Mouse (Mus musculus) forebrain, embryonic 10.5 days (tissue): ENCODE measurements around the gene Dgkh. TPM values are rescaled to one million over a fixed set of nuclear protein-coding genes. Genes with fewer than 3 reads are reported as not detected.
A peak's percentile ranks its signal among the peaks of the same experiment; 100 is the strongest.

Experiments used
- DNase-seq: peaks from one replicate; pipeline ENCODE4 v3.0.0-alpha.2; 2017; ENCODE audit warnings: low spot score; ENCODE audit errors: extremely low spot score
- H3K27ac ChIP-seq: fragments of 300-500 bp; sonication (generic); 2 replicates; pipeline ENCODE4 v1.5.1; 2016; ENCODE audit warnings: mild to moderate bottlenecking
- H3K27me3 ChIP-seq: fragments of 300-500 bp; sonication (generic); 2 replicates; pipeline ENCODE4 v1.6.1; 2016; ENCODE audit warnings: mild to moderate bottlenecking; ENCODE audit not compliant: poor library complexity, severe bottlenecking
- H3K36me3 ChIP-seq: fragments of 300-500 bp; sonication (generic); replicated peaks from 2 replicates; pipeline ENCODE4 v1.6.1; 2016; ENCODE audit warnings: mild to moderate bottlenecking, moderate library complexity
- H3K4me1 ChIP-seq: fragments of 300-500 bp; sonication (generic); 2 replicates; pipeline ENCODE4 v1.6.1; 2016
- H3K4me3 ChIP-seq: fragments of 300-500 bp; sonication (generic); 2 replicates; pipeline ENCODE4 v1.5.1; 2016; ENCODE audit warnings: mild to moderate bottlenecking, moderate library complexity
- H3K9me3 ChIP-seq: fragments of 300-500 bp; sonication (generic); 2 replicates; pipeline ENCODE4 v1.6.1; 2016; ENCODE audit warnings: mild to moderate bottlenecking, moderate library complexity
- WGBS: fragments of 180-500 bp; shearing (Covaris S2); methylation state at CpG from one replicate; pipeline ENCODE4 v1.1.7; 2016; 5-methylcytosine and 5-hydroxymethylcytosine counted together
- polyA plus RNA-seq: library from polyadenylated mRNA; unstranded; fragments of >200 nt; fragmentation: Nextera tagmentation; extraction: Ambion mirVana; gene quantifications from 2 replicates; pipeline ENCODE4 v1.2.1, GENCODE M21; 2016

The Dgkh gene
- polyA plus RNA-seq, 1 experiment from 2014 or later, result 0.98 TPM

- peaks cover 43% of the 10 kb centered on the region for H3K4me1 ChIP-seq
- no peaks in the 10 kb centered on the region for H3K27me3 ChIP-seq
- peak within 1 kb of the TSS; percentile 97 for H3K27ac ChIP-seq
- 0 out of 2 replicates have a peak, but pooled peaks cover 2% of the 10 kb centered on the region for H3K36me3 ChIP-seq
- peak; percentile 96 for DNase-seq
- H3K4me3 ChIP-seq, result peak within 1 kb of the TSS; percentile 85
- under 1% methylated on average over 82 of the region's 82 CpGs for WGBS
- H3K9me3 ChIP-seq, result no peaks in the 10 kb centered on the region
Measured at GRCm38 (mm10) chr14:78536281-78537165, 196.1 kb downstream of the Dgkh start, which contains the start of gene Akap11. TSS of gene Akap11 (minus strand) at chr14:78536808.

- peak overlapping the region; percentile 97 for H3K27ac ChIP-seq
- DNase-seq, result no peak
- peaks cover 44% of the 10 kb centered on the region for H3K4me1 ChIP-seq
- H3K27me3 ChIP-seq, result no peaks in the 10 kb centered on the region
- 60% methylated on average over 2 of the region's 2 CpGs for WGBS
- no peaks in the 10 kb centered on the region for H3K9me3 ChIP-seq
- H3K4me3 ChIP-seq, result peak overlapping the region; percentile 85
- 0 out of 2 replicates have a peak, but pooled peaks cover 2% of the 10 kb centered on the region for H3K36me3 ChIP-seq
Measured at GRCm38 (mm10) chr14:78535366-78535765, 197.2 kb downstream of the Dgkh start.

GRCm38 (mm10) chr14:78534651-78535050, 197.9 kb downstream of the Dgkh start:
- DNase-seq, result no peak
- Histone ChIP-seq H3K27me3 (no peaks in the 10 kb centered on the region), H3K4me3 (no peak overlapping the region), H3K27ac (no peak overlapping the region), H3K36me3 (0 out of 2 replicates have a peak, but pooled peaks cover 2% of the 10 kb centered on the region), H3K9me3 (no peaks in the 10 kb centered on the region), H3K4me1 (peaks cover 44% of the 10 kb centered on the region)
- 87% methylated on average over 5 of the region's 5 CpGs for WGBS

- Histone ChIP-seq H3K27ac (no peak overlapping the region), H3K9me3 (no peaks in the 10 kb centered on the region), H3K4me1 (peaks cover 42% of the 10 kb centered on the region), H3K27me3 (no peaks in the 10 kb centered on the region), H3K4me3 (no peak overlapping the region), H3K36me3 (0 out of 2 replicates have a peak, but pooled peaks cover 2% of the 10 kb centered on the region)
- DNase-seq, result no peak
- WGBS, result 93% methylated on average over 3 of the region's 3 CpGs
Measured at GRCm38 (mm10) chr14:78533701-78534100, 198.9 kb downstream of the Dgkh start.

- Histone ChIP-seq H3K4me1 (peaks cover 29% of the 10 kb centered on the region), H3K4me3 (no peak overlapping the region), H3K9me3 (no peaks in the 10 kb centered on the region), H3K27me3 (no peaks in the 10 kb centered on the region), H3K27ac (no peak overlapping the region), H3K36me3 (0 out of 2 replicates have a peak, but pooled peaks cover 2% of the 10 kb centered on the region)
- DNase-seq, result no peak
- 95% methylated on average over 6 of the region's 6 CpGs for WGBS
Measured at GRCm38 (mm10) chr14:78532345-78532744, 200.2 kb downstream of the Dgkh start.

GRCm38 (mm10) chr14:78530256-78530655, 202.3 kb downstream of the Dgkh start:
- H3K36me3 ChIP-seq, result peaks cover 7% of the 10 kb centered on the region; the same call in 1 of the 2 replicates
- peaks cover 30% of the 10 kb centered on the region for H3K4me1 ChIP-seq
- no peak overlapping the region for H3K4me3 ChIP-seq
- no peak overlapping the region for H3K27ac ChIP-seq
- no peaks in the 10 kb centered on the region for H3K9me3 ChIP-seq
- no peak for DNase-seq
- H3K27me3 ChIP-seq, result no peaks in the 10 kb centered on the region
- WGBS, result 89% methylated on average over 3 of the region's 3 CpGs

- Histone ChIP-seq H3K27ac (no peak overlapping the region), H3K36me3 (peaks cover 7% of the 10 kb centered on the region; the same call in 1 of the 2 replicates), H3K9me3 (no peaks in the 10 kb centered on the region), H3K4me3 (no peak overlapping the region), H3K27me3 (no peaks in the 10 kb centered on the region), H3K4me1 (peaks cover 19% of the 10 kb centered on the region; the same call in 1 of the 2 replicates)
- 92% methylated on average over 8 of the region's 8 CpGs for whole genome bisulfite sequencing
- DNase-seq, result no peak
Measured at GRCm38 (mm10) chr14:78528461-78529425, 203.8 kb downstream of the Dgkh start.

- no peak overlapping the region for H3K4me3 ChIP-seq
- no peak overlapping the region for H3K27ac ChIP-seq
- no peaks in the 10 kb centered on the region for H3K27me3 ChIP-seq
- peaks cover 17% of the 10 kb centered on the region; the same call in 1 of the 2 replicates for H3K4me1 ChIP-seq
- WGBS, result 81% methylated on average over 6 of the region's 6 CpGs
- DNase-seq, result no peak
- H3K36me3 ChIP-seq, result peaks cover 5% of the 10 kb centered on the region; the same call in 1 of the 2 replicates
- H3K9me3 ChIP-seq, result no peaks in the 10 kb centered on the region
Measured at GRCm38 (mm10) chr14:78526907-78527306, 205.7 kb downstream of the Dgkh start.

- WGBS, result 79% methylated on average over 3 of the region's 3 CpGs
- Histone ChIP-seq H3K36me3 (peaks cover 10% of the 10 kb centered on the region), H3K27ac (no peak overlapping the region), H3K4me1 (peaks cover 15% of the 10 kb centered on the region; the same call in 1 of the 2 replicates), H3K9me3 (no peaks in the 10 kb centered on the region), H3K4me3 (no peak overlapping the region), H3K27me3 (no peaks in the 10 kb centered on the region)
- no peak for DNase-seq
Measured at GRCm38 (mm10) chr14:78526475-78526874, 206.1 kb downstream of the Dgkh start.

- Histone ChIP-seq H3K27me3 (no peaks in the 10 kb centered on the region), H3K9me3 (no peaks in the 10 kb centered on the region), H3K4me3 (no peak overlapping the region), H3K27ac (no peak overlapping the region; the same call in 1 of the 2 replicates), H3K4me1 (peaks cover 14% of the 10 kb centered on the region; the same call in 1 of the 2 replicates), H3K36me3 (peaks cover 14% of the 10 kb centered on the region)
- no peak for DNase-seq
- WGBS, result 96% methylated on average over 3 of the region's 3 CpGs
Measured at GRCm38 (mm10) chr14:78525611-78526457, 206.7 kb downstream of the Dgkh start.

- Histone ChIP-seq H3K36me3 (peaks cover 21% of the 10 kb centered on the region), H3K27ac (no peak overlapping the region), H3K4me1 (peaks cover 14% of the 10 kb centered on the region; the same call in 1 of the 2 replicates), H3K4me3 (no peak overlapping the region), H3K27me3 (no peaks in the 10 kb centered on the region), H3K9me3 (no peaks in the 10 kb centered on the region)
- DNase-seq, result no peak
- 94% methylated on average over 2 of the region's 2 CpGs for WGBS
Measured at GRCm38 (mm10) chr14:78525059-78525458, 207.5 kb downstream of the Dgkh start.
